Mouse (Mus musculus): ENCODE results near the gene Apbb2. TPM values are rescaled to one million over a fixed set of nuclear protein-coding genes. Genes with fewer than 3 reads are reported as not detected.

Gene Apbb2
- polyA plus RNA-seq, 1 experiment from 2014 or later: 27.8 TPM

GRCm38 (mm10) chr5:66503033-66503432 is 115.6 kb downstream of the Apbb2 start:
- no peak for ATAC-seq (replicated peaks; ENCODE audit: insufficient number of reproducible peaks, low FRiP score, low TSS enrichment, low read depth)
- H3K27ac ChIP-seq (replicated peaks; ENCODE audit: low read depth, low read length): no peak overlapping the region
- WGBS: 87% methylated on average over 1 of the region's 1 CpGs

GRCm38 (mm10) chr5:66499621-66500020 is 119.0 kb downstream of the Apbb2 start:
- Histone ChIP-seq H3K36me3 (replicated peaks; ENCODE audit: control insufficient read depth, insufficient read depth, low read depth, low read length) (no peaks in the 10 kb centered on the region), H3K4me1 (ENCODE audit: control insufficient read depth, insufficient read depth, low read length) (peaks cover 4% of the 10 kb centered on the region), H3K27me3 (ENCODE audit: control insufficient read depth, insufficient read depth, low read length) (no peaks in the 10 kb centered on the region), H3K9me3 (replicated peaks; ENCODE audit: control insufficient read depth, low read length) (no peaks in the 10 kb centered on the region), H3K4me3 (ENCODE audit: low read depth, low read length) (no peak overlapping the region), H3K4me2 (ENCODE audit: low read depth, low read length) (no peak overlapping the region), H3K9ac (replicated peaks; ENCODE audit: low read length) (no peak overlapping the region), H3K27ac (replicated peaks; ENCODE audit: low read depth, low read length) (no peak overlapping the region)
- DNase-seq (ENCODE audit: low spot score) (no peak), ATAC-seq (replicated peaks; ENCODE audit: insufficient number of reproducible peaks, low FRiP score, low TSS enrichment, low read depth) (no peak)
- 92% methylated on average over 7 of the region's 7 CpGs for WGBS

More at GRCm38 (mm10) chr5:66503033-66503432, 115.6 kb downstream of the Apbb2 start:
- no peaks in the 10 kb centered on the region; the same call in 1 of the 2 replicates for H3K4me1 ChIP-seq (ENCODE audit: control insufficient read depth, insufficient read depth, low read length)
- no peaks in the 10 kb centered on the region for H3K27me3 ChIP-seq (ENCODE audit: control insufficient read depth, insufficient read depth, low read length)
- H3K9ac ChIP-seq (replicated peaks; ENCODE audit: low read length): no peak overlapping the region
- H3K36me3 ChIP-seq (replicated peaks; ENCODE audit: control insufficient read depth, insufficient read depth, low read depth, low read length): no peaks in the 10 kb centered on the region
- no peaks in the 10 kb centered on the region for H3K9me3 ChIP-seq (replicated peaks; ENCODE audit: control insufficient read depth, low read length)
- no peak for DNase-seq (ENCODE audit: low spot score)
- H3K4me2 ChIP-seq (ENCODE audit: low read depth, low read length): no peak overlapping the region
- H3K4me3 ChIP-seq (ENCODE audit: low read depth, low read length): no peak overlapping the region

- Histone ChIP-seq H3K9me3 (replicated peaks; ENCODE audit: control insufficient read depth, low read length) (no peaks in the 10 kb centered on the region), H3K4me3 (ENCODE audit: low read depth, low read length) (no peak overlapping the region), H3K4me1 (ENCODE audit: control insufficient read depth, insufficient read depth, low read length) (peaks cover 4% of the 10 kb centered on the region; the same call in 1 of the 2 replicates), H3K9ac (replicated peaks; ENCODE audit: low read length) (no peak overlapping the region), H3K36me3 (replicated peaks; ENCODE audit: control insufficient read depth, insufficient read depth, low read depth, low read length) (no peaks in the 10 kb centered on the region), H3K27ac (replicated peaks; ENCODE audit: low read depth, low read length) (no peak overlapping the region), H3K27me3 (ENCODE audit: control insufficient read depth, insufficient read depth, low read length) (no peaks in the 10 kb centered on the region), H3K4me2 (ENCODE audit: low read depth, low read length) (no peak overlapping the region)
- DNase-seq (ENCODE audit: low spot score): no peak
- 79% methylated on average over 1 of the region's 1 CpGs for WGBS
- ATAC-seq (replicated peaks; ENCODE audit: insufficient number of reproducible peaks, low FRiP score, low TSS enrichment, low read depth): no peak
Measured at GRCm38 (mm10) chr5:66498140-66498539, 120.4 kb downstream of the Apbb2 start.

- no peak overlapping the region for H3K27ac ChIP-seq (replicated peaks; ENCODE audit: low read depth, low read length)
- WGBS: 40% methylated on average over 14 of the region's 14 CpGs
- no peak overlapping the region for H3K4me2 ChIP-seq (ENCODE audit: low read depth, low read length)
- ATAC-seq (replicated peaks; ENCODE audit: insufficient number of reproducible peaks, low FRiP score, low TSS enrichment, low read depth) (no peak), DNase-seq (ENCODE audit: low spot score) (no peak)
- no peak overlapping the region for H3K4me3 ChIP-seq (ENCODE audit: low read depth, low read length)
- peaks cover 4% of the 10 kb centered on the region; the same call in 1 of the 2 replicates for H3K4me1 ChIP-seq (ENCODE audit: control insufficient read depth, insufficient read depth, low read length)
- H3K9ac ChIP-seq (replicated peaks; ENCODE audit: low read length): no peak overlapping the region
- H3K27me3 ChIP-seq (ENCODE audit: control insufficient read depth, insufficient read depth, low read length): no peaks in the 10 kb centered on the region
- no peaks in the 10 kb centered on the region for H3K36me3 ChIP-seq (replicated peaks; ENCODE audit: control insufficient read depth, insufficient read depth, low read depth, low read length)
- no peaks in the 10 kb centered on the region for H3K9me3 ChIP-seq (replicated peaks; ENCODE audit: control insufficient read depth, low read length)
Measured at GRCm38 (mm10) chr5:66497479-66498087, 121.0 kb downstream of the Apbb2 start.

- H3K4me2 ChIP-seq (ENCODE audit: low read depth, low read length): no peak overlapping the region
- DNase-seq (ENCODE audit: low spot score) (no peak), ATAC-seq (replicated peaks; ENCODE audit: insufficient number of reproducible peaks, low FRiP score, low TSS enrichment, low read depth) (no peak)
- H3K9me3 ChIP-seq (replicated peaks; ENCODE audit: control insufficient read depth, low read length): no peaks in the 10 kb centered on the region
- no peaks in the 10 kb centered on the region for H3K27me3 ChIP-seq (ENCODE audit: control insufficient read depth, insufficient read depth, low read length)
- 47% methylated on average over 4 of the region's 4 CpGs for WGBS
- no peak overlapping the region for H3K9ac ChIP-seq (replicated peaks; ENCODE audit: low read length)
- H3K36me3 ChIP-seq (replicated peaks; ENCODE audit: control insufficient read depth, insufficient read depth, low read depth, low read length): no peaks in the 10 kb centered on the region
- peaks cover 4% of the 10 kb centered on the region; the same call in 1 of the 2 replicates for H3K4me1 ChIP-seq (ENCODE audit: control insufficient read depth, insufficient read depth, low read length)
- no peak overlapping the region for H3K27ac ChIP-seq (replicated peaks; ENCODE audit: low read depth, low read length)
- H3K4me3 ChIP-seq (ENCODE audit: low read depth, low read length): no peak overlapping the region
Measured at GRCm38 (mm10) chr5:66496881-66497360, 121.7 kb downstream of the Apbb2 start.

- Histone ChIP-seq H3K4me3 (ENCODE audit: low read depth, low read length) (no peak overlapping the region), H3K9me3 (replicated peaks; ENCODE audit: control insufficient read depth, low read length) (no peaks in the 10 kb centered on the region), H3K36me3 (replicated peaks; ENCODE audit: control insufficient read depth, insufficient read depth, low read depth, low read length) (no peaks in the 10 kb centered on the region), H3K27me3 (ENCODE audit: control insufficient read depth, insufficient read depth, low read length) (no peaks in the 10 kb centered on the region), H3K4me2 (ENCODE audit: low read depth, low read length) (no peak overlapping the region), H3K27ac (replicated peaks; ENCODE audit: low read depth, low read length) (no peak overlapping the region), H3K9ac (replicated peaks; ENCODE audit: low read length) (no peak overlapping the region), H3K4me1 (ENCODE audit: control insufficient read depth, insufficient read depth, low read length) (peaks cover 4% of the 10 kb centered on the region; the same call in 1 of the 2 replicates)
- 27% methylated on average over 4 of the region's 4 CpGs for WGBS
- no peak for ATAC-seq (replicated peaks; ENCODE audit: insufficient number of reproducible peaks, low FRiP score, low TSS enrichment, low read depth)
- no peak for DNase-seq (ENCODE audit: low spot score)
Measured at GRCm38 (mm10) chr5:66494651-66495050, 123.9 kb downstream of the Apbb2 start.

GRCm38 (mm10) chr5:66492563-66492960 is 126.0 kb downstream of the Apbb2 start:
- no peak overlapping the region for H3K27ac ChIP-seq (replicated peaks; ENCODE audit: low read depth, low read length)

GRCm38 (mm10) chr5:66491907-66492562 is 126.5 kb downstream of the Apbb2 start:
- no peak overlapping the region for H3K4me3 ChIP-seq (ENCODE audit: low read depth, low read length)
- no peaks in the 10 kb centered on the region for H3K9me3 ChIP-seq (replicated peaks; ENCODE audit: control insufficient read depth, low read length)
- H3K27ac ChIP-seq (replicated peaks; ENCODE audit: low read depth, low read length): no peak overlapping the region
- DNase-seq (ENCODE audit: low spot score) (no peak), ATAC-seq (replicated peaks; ENCODE audit: insufficient number of reproducible peaks, low FRiP score, low TSS enrichment, low read depth) (no peak)
- WGBS: 85% methylated on average over 14 of the region's 14 CpGs
- H3K36me3 ChIP-seq (replicated peaks; ENCODE audit: control insufficient read depth, insufficient read depth, low read depth, low read length): no peaks in the 10 kb centered on the region
- no peaks in the 10 kb centered on the region for H3K4me1 ChIP-seq (ENCODE audit: control insufficient read depth, insufficient read depth, low read length)
- no peak overlapping the region for H3K4me2 ChIP-seq (ENCODE audit: low read depth, low read length)
- no peak overlapping the region for H3K9ac ChIP-seq (replicated peaks; ENCODE audit: low read length)
- H3K27me3 ChIP-seq (ENCODE audit: control insufficient read depth, insufficient read depth, low read length): no peaks in the 10 kb centered on the region

More at GRCm38 (mm10) chr5:66492563-66492960, 126.0 kb downstream of the Apbb2 start:
- no peak for DNase-seq (ENCODE audit: low spot score)
- Histone ChIP-seq H3K27me3 (ENCODE audit: control insufficient read depth, insufficient read depth, low read length) (no peaks in the 10 kb centered on the region), H3K9me3 (replicated peaks; ENCODE audit: control insufficient read depth, low read length) (no peaks in the 10 kb centered on the region), H3K4me1 (ENCODE audit: control insufficient read depth, insufficient read depth, low read length) (no peaks in the 10 kb centered on the region; the same call in 1 of the 2 replicates), H3K36me3 (replicated peaks; ENCODE audit: control insufficient read depth, insufficient read depth, low read depth, low read length) (no peaks in the 10 kb centered on the region), H3K4me2 (ENCODE audit: low read depth, low read length) (no peak overlapping the region), H3K4me3 (ENCODE audit: low read depth, low read length) (no peak overlapping the region), H3K9ac (replicated peaks; ENCODE audit: low read length) (no peak overlapping the region)
- 77% methylated on average over 4 of the region's 4 CpGs for WGBS
- no peak for ATAC-seq (replicated peaks; ENCODE audit: insufficient number of reproducible peaks, low FRiP score, low TSS enrichment, low read depth)
